Mouse (Mus musculus) E14TG2a.4 (cell line): ENCODE results near the gene Tmem8b.
A peak's percentile ranks its signal among the peaks of the same experiment; 100 is the strongest.

Experiments used
- CTCF ChIP-seq: conservative IDR thresholded peaks from 2 replicates; pipeline ENCODE4 v1.5.1; 2014; ENCODE audit warnings: low read length
- NANOG ChIP-seq: IDR thresholded peaks from 2 replicates; pipeline ENCODE4 v1.6.1; 2014; ENCODE audit warnings: borderline replicate concordance, low read length, mixed read lengths
- POU5F1 ChIP-seq: IDR thresholded peaks from 2 replicates; pipeline ENCODE4 v1.6.1; 2014; ENCODE audit warnings: low read length, borderline replicate concordance

- no peak for TF ChIP-seq POU5F1
- TF ChIP-seq CTCF: peak; percentile 64
- TF ChIP-seq NANOG: no peak
These were observed 56.0 kb downstream of the Tmem8b start for GRCm38 (mm10) chr4:43724764-43725163.
